Mouse (Mus musculus): Measurements from ENCODE around the gene Oxa1l.
"Not testable (repeated sequence)": the region's sequence is repeated elsewhere in the genome, so short reads cannot be mapped to it uniquely, and the experiment has no call there.

Gene Oxa1l

DNA sequence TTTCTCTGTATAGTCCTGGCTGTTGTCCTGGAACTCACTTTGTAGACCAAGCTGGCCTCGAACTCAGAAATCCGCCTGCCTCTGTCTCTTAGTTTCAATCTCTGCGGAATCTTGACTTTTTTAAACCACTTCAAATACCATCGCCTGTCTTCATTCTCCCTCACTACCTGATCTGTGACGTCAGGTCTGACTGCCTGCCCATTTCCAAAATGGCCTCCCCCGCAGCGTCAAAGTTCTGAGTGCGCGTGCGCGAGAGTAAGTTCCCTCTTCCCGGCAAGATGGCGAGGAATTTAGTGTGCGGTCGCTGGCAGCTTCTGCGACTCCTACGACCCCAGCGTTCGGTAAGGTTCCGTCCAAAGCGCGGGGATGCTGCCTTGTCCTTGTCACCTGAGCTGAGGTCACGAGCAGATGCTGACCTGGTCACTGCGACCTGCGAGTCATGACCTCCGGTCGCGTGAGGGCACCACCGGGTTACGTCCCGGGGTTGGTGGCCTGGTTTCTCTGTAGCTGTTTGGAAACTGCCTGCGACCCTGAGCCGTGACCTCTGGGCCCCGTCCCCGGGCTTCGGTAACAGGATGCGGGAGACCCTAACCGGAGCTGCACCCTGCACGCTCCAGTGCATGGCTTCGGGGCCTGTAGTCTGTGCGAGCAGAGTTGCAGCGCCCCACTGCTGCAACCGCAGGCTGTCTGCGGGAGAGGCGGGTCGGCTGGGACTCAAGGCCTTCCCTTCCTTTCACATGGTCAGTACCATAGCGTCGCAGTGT is at the start of gene Oxa1l:
Oxa1l (plus strand) TSS at position 258 of the 764 bp plus-strand sequence.
- peak; percentile 97 for DNase-seq (ENCODE audit: low read depth, low spot score)

DNA sequence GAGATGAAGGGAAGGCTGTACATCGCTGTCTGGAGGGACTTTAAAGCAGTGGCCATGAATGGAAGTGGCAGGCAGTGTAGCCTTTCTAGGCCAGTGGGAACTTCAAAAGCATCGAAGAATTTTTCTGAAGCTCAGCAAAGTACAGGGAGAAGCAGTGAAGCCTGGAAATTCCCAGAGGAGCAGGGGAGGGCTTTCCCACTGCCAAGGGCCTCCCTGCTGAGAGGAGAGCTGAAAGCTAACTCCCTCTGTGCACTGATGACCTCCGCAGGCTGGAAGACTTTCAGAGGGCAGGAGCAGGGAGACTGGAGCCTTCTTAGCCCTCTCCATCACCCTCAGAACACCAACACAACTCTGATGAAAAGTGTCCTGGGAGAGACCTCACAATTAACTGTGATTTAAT is 48.9 kb upstream of the Oxa1l start:
- no peak for DNase-seq (ENCODE audit: low read depth, low spot score)

DNA sequence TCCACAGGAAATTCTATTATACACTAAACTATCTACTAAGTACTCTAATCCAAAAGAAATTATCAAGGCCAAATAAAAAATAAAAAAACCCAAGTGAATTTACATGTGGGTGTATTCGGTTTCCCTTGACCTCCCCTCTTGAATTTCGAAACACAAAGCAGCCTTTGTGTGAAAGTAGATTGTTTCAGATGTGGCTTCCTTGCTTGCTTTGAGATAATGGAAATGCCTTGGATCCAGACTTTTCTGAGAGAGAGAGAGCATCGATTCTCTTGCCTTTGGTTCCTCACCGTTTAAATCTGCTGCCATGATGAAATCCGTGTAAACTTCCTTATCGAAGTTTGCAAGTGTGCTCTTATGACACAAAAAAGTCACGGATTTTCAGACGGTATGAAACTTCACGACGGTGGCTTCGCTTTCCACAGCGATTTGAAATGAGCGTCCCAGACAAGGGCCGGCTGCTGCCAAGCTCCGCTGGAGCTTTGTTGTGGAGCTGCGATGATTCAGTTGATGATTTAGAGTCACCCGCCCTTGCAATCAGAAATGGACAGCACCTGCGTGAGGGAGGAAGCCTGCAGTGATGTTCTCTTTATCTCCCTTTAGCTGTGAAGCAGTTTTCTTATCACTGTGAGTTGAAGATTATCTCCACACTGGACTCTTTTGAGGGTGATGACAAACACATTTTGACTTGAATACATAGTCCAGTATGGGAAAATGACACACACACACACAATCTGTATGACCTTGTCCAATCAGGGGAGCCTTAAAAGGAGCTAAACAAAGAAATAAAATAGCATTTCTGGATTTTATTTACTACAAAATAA is 38.9 kb upstream of the Oxa1l start:
- DNase-seq (ENCODE audit: low read depth, low spot score): peak; percentile 43

DNA sequence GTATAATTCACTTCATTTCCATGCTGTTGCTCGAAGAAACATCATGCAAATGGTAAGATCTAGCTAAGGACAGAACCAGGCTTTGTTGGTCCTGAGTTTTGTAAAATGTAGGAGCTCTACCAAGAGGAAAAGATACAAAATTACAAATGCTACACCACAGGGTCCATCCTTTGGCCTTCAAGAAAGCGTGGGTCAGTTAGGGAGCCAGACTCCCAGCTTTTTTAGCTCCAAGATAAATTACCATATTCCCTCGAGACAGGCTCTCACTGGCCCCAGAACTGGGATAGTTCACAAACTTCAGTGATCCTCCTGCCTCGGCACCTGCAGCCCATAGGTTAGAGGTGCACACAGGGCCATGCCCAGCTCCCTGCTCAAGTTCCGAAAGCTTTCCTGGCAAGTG is 36.1 kb upstream of the Oxa1l start:
- no peak for DNase-seq (ENCODE audit: low read depth, low spot score)

DNA sequence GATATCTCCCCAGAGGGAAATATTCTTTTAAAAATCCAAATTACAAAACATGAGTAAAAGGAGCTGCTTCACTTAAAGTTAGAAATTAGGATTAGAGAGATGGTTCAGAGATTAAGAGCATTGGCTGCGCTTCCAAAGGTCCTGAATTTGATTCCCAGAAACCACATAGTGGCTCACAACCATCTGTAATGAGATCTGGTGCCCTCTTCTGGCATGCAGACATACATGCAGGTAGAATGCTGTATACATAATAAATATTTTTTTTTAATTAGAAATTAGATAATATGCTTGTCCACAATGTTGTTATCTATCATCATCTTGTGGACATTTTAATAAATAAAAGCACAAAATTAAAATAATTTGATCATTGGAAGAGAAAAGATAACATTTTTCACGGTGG is 32.1 kb upstream of the Oxa1l start:
- DNase-seq (ENCODE audit: low read depth, low spot score): no peak

DNA sequence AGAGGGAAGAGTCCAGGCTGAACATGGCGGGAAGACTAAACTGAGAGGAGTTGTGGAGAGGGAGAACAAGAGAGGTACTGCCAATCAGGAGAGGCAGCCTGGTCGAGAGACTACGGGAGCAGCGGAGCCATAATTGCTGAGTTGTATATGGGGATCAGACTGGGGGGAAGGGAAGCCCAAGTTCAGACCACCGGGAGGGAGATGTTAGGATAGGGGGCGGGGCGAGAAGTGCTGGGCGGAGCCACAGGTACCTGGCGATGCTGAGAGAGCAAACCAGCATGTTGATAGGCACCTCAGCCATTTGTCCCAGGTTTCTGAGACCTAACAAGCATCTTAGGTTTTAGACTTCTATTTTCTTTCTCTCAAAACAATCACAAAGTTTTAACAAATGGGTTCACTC is 31.4 kb upstream of the Oxa1l start:
- peak; percentile 70 for DNase-seq (ENCODE audit: low read depth, low spot score)

DNA sequence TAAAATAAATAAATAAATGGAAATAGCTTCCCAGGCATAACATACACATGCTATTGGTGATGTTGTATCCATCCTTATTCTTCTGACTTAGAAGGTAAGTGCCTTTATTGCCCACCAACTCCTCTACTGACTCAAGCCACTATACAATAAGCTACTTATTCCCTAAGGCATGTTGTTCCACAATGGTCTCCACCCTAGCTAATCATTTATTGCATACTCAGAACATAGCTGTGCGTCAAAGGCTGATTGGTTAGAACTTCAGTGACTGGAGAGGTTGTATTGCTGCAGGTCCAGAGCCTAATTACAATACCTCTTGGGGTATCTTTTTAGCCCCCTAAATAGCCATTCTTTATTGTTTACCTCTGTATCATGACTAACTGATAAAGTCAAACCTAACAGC is 29.5 kb upstream of the Oxa1l start:
- no peak for DNase-seq (ENCODE audit: low read depth, low spot score)

DNA sequence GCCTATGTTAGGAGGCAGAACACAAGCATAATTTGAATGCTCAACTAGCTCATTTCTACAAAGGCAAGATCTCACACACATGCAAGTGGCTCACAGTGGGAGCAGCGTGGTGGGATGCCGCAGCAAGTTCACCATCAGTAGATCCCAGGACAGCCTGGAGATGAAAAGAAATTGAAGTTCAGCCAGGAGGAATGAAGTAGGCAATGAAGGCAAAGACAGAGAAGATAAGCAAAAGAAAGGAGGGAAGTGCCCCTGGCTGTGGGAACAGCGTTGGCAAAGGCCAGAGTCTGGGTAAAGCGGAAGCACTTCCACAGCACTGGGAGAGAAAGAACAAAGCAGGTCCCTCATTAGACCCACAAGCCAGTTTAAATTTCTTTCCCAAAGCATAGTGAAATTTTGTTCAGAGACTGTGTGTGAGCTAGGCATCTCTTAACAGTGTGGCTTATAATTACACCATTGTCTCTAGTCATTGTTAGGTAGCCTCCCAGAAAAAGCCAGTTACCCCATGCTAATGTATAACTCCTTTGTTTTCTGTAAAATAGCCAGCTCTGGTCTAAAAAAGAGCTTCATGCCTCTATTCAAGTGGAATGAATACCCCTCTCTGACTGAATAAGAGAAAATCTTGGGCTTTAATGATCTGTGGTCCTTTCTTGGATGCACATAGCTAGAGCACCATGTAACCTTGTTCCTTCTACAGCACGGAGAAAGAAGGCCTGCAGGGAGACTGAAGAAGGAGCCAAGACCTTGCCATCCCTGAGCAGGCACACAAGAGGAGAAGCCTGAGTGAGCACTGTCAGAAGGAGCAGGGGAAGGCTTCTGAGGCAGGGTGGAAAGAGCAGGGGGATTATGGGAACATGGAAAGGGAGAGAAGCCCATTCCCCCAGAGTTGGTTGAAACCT is 28.2 kb upstream of the Oxa1l start:
- DNase-seq (ENCODE audit: low read depth, low spot score): no peak

DNA sequence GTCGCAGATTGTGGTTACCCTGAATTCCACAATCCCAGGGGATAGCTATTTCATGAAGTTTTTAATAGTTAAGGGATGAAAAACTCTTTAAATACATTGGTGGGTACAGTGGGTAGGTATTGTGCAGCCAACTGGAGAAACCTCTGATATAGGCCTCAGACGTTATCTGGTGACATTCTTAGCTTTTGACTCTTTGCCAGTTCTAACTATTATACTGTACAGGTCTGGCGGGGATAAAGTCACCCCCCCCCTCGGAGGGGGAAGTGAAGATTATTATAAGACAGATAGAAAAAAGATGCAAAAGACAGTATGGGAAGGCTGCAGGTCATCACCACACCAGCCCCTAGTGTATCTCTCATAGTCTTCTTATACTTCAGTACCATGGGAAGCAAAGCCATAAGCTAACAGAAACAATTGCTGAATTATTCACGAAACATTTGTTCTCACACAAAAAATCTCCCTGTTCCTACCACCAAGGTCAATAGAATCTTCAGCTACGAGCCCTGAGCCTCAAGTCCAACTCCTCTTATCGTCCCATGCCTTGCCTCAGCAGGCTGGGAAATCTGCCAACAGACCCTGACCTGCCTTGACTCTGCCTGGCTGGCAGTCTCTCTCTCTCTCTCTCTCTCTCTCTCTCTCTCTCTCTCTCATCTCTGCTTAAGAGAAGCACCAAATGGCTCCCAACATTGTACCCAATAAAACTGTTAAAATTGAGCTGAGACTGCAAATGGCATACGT is 27.0 kb upstream of the Oxa1l start:
- no peak for DNase-seq (ENCODE audit: low read depth, low spot score)

DNA sequence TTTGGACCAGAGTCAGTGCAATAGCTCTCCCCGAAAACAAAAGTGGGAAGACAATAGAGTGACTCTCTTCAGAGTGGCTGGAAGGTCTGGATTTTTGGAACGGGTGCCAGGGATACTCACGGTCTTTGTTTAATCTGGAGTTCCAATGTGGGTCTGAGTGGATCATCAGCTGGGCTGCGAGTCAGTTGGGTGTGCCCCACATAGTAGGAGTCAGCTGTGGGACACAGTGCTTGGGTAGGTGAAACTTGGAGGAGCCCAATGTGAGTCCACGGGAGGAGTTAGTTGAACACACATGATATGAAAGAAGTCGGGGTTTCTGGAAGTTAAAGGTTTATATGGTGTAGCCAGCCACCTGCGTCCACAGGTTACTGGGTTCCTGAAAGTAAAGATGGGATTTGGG is 19.8 kb upstream of the Oxa1l start:
- DNase-seq (ENCODE audit: low read depth, low spot score): no peak

DNA sequence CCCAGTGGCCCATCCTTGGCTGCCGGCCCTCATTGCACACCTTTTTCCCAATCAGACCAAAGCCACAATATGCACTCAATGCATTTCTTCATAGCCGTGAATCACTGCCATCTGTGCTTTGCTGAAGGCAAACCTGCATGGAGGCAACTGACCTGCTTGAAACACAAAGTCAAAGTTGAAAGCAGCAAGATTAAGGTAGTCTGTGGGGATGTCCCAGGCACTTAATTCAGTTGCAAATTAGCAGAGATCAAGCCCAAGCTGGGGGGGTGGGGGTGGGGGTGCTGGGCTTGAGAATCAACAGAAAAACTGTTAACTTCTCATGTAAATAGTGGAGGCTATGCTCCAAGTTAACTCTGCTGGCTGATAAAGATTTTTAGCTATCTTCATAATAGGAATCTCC is 18.8 kb upstream of the Oxa1l start:
- not testable (repeated sequence) for DNase-seq (ENCODE audit: low read depth, low spot score)

DNA sequence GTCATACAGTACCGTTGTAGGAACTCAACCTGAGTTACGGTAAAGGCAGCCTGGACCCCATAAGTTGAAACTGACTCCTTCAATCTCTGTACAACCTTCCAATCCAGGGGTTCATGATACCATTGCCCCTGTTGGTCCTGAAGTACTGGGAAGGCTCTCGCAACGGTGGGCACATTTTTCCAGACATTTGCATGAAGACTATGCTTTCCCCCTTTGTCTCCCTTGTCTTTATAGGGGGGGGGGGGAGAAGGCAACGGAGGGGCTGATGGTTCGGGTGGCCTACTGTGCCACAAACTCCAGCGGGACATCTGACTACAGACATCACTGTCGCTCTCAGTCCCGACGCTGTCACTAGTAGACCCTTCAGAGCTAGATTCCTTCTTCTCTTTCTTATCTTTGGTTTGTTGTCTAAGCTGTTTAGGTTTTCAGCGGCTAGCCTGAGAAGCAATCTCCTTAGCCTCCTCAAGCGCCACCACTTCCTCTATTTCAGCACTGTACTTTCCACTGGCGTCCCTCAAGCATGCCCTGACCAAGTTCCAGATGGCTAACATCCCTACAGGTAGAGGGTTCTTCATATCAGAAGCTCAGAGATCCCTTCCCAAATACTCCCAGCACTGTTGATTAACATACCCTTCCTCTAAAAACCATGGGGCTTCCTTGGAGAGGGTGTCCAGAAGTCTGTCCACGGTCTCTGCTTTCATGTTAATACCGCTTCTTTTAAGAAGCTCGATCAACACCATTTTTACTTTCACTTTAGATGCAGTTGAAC is 9.7 kb upstream of the Oxa1l start:
- not testable (repeated sequence) for DNase-seq (ENCODE audit: low read depth, low spot score)

DNA sequence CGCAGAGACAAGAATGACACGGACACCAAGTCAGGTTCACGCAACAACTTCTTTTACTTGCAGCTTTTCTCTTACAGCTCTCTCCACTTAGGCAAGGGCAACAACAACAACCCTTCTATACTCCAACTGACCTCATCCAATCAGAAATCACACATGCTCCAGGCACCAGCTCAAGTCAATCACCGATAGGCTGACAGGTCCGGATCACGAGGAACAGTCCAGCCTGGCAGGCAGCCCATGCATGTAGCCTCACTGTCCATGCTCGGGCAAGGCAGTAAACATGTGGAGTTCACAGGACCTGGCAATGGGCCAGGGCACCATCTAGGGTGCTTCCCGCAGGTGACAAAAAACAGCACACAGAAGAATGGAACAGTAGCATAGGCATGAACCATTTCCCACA is 8.3 kb upstream of the Oxa1l start:
- DNase-seq (ENCODE audit: low read depth, low spot score): no peak

DNA sequence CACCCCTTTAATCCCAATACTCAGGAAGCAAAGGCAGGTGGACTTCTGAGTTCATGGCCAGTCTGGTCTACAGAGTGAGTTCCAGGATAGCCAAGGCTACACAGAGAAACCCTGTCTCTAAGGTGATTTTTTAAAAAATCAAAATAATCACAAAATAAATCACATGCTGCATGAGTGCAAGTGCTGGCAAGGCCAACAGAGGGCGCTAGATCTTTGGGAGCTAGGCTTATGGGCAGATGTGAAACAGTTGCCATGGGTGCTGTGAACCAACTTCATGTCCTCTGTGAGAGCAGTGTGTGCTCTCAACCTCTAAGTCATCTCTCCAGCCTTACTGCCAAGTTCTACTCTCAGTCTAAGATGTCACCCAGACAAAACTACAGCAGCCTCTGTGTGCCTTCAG is 6.2 kb upstream of the Oxa1l start:
- peak; percentile 60 for DNase-seq (ENCODE audit: low read depth, low spot score)

DNA sequence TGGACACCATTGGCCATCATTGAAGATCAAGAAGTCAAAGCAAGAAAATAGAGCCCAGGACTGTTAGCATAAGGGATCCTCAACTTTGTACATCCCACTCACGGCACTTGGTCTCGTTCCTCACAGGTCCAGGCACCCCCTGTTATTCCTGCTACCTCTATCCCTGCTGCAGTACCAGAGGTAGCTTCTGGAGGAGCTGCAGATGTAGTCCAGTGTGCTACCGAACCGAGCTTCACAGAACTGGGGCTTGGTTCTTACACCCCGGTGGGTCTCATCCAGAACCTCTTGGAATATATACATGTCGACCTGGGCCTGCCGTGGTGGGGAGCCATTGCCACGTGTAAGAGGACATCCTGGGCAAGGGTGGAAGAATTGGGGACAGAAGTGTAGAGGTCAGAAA is 2.5 kb downstream of the Oxa1l start:
- no peak for DNase-seq (ENCODE audit: low read depth, low spot score)

DNA sequence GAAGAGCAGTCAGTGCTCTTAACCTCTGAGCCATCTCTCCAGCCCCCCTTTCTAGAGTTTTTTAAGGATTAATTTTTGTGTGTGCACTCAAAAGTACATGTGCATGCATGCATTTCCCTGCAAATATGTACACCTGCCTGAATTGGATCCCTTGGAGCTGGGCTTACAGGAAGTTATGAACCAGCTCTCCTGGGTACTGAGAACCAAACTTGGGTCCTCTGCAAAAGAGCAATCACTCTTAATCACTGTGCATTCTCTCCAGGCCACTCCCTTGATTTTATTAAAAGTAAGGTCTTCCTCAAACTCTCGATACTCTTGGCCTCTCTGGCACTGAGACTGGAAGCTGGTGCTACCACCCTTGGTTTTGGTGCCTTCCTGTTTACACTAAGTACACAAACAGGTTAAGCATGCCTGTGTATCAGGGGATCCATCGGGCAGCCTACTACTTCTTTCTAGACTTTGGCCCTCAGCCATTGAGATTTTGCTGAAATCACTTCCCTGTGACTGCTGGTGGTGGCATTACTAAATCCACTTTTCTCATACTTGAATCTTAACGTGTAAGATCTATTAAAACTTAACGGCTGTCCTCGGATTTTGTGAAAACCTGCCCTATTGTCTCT is 4.5 kb downstream of the Oxa1l start:
- no peak for DNase-seq (ENCODE audit: low read depth, low spot score)

DNA sequence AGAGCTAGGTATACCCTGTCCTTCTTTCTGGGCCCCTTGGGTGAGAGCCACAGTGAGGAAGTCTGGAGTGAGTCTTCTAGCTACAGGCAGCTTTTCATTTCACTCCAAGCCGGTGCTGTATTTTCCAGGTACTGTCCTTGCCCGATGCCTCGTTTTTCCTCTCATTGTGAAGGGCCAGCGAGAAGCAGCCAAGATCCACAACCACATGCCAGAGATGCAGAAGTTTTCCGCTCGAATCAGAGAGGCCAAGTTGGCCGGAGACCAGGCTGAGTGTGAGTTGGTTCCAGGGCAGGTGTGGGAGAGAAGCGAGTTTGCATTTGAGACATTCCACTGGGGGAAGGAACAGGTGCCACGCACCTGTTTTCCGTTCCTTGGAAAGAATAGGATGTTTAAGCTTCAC is 5.9 kb downstream of the Oxa1l start:
- no peak for DNase-seq (ENCODE audit: low read depth, low spot score)

DNA sequence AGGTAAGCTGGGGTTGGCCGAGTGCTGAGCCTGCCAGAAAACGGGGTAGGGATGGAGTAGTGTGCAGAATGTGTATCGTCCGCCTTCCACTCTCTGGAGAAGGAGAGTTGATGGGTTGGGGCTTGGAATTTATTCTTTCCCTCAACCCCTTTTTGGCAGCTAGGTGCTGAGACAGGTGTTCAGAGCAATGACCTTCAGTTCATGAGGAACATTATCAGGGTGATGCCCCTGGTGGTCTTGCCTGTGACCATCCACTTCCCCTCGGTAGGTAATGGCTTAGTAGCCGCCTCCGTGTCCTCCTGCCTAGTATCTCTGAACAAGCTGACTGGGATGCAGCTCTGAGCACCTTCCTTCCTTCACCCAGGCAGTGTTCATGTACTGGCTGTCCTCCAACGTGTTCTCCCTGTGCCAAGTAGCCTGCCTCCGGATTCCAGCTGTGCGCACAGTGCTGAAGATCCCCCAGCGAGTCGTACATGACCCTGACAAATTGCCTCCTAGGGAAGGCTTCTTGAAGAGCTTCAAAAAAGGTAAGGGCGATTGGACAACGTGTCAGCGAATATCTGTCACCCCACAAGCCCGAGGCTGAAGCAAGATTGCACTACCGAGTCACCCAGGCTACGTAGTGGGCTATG is 6.9 kb downstream of the Oxa1l start:
- DNase-seq (ENCODE audit: low read depth, low spot score): no peak

DNA sequence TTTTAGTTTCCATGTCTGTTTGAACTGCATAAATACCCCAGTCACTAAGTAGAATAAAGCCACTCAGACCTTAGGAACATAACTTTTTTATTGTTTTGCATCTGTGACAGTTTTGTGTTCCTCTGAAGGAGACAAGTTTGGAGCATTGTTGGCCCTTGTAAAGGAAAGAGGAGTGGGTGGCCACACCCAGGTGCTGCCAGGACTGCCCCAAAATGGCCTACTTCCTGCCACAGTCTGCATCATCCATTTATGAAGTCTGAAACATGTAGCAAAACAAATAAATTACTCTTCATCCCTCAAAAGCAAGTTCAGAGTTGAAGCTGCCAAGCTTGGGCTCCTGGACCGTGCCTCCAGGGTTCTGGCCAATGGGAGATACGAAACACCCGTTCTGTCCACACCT is 8.7 kb downstream of the Oxa1l start:
- DNase-seq (ENCODE audit: low read depth, low spot score): no peak

DNA sequence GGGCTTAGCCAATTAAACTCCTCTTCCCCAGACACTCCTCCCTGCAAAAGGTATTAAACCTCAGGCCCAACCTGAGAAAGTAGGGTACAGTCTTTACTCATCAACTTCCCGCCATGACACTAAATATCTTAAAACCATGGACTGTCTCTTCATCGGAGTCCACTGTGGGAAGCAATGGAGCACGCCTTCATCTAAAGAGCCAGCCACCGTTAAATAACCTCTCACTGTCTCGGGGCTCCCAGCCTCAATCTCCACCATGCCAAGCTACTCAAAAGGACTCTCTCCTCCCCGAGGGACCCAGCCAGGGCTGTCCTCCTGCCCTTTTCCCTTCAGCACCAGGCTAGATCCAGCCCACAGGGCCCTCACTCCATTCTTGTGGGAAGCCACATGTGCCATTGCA is 10.0 kb downstream of the Oxa1l start:
- no peak for DNase-seq (ENCODE audit: low read depth, low spot score)
